In genomic region chr4:124276741-124277455, GRCm38 (mm10) we compare ENCODE assay signal across 8 mouse cellular contexts.
A peak's percentile ranks its signal among the peaks of the same experiment; 100 is the strongest.
DNase-seq lines count a peak whose midpoint lies in the region; ATAC-seq and TF ChIP-seq lines count a peak whose summit lies in the region.
"Had no signal": no experiment of that assay in that cellular context is flagged by ENCODE, and none has a peak within 500 bp of the region (broad histone marks: within the 10 kb centered on the region; RNA-seq: fewer than 3 reads in every experiment).

No protein-coding gene starts in this region.

- no peaks in the 10 kb centered on the region for H3K9me3 ChIP-seq in lung, embryonic 14.5 days (ENCODE audit: low read depth, low read length)
- H3K9me3 ChIP-seq in forebrain, embryonic 10.5 days, result no peaks in the 10 kb centered on the region
- no peaks in the 10 kb centered on the region for H3K9me3 ChIP-seq in intestine, embryonic 14.5 days (ENCODE audit: control insufficient read depth, low read length)
- H3K9me3 ChIP-seq: megakaryocyte, embryonic 14.5 days had no signal

- ATAC-seq in lung, embryonic 14.5 days (ENCODE audit: insufficient read depth), result peak; percentile 81
- 0 out of 2 replicates have a peak, but pooled peaks have one; percentile 36 for ATAC-seq in intestine, embryonic 14.5 days (replicated peaks; ENCODE audit: low FRiP score, low TSS enrichment, low read depth)
- ATAC-seq in erythroblast, adult 5-6 weeks (replicated peaks; ENCODE audit: low FRiP score, poor library complexity, severe bottlenecking), result no peak

- peak overlapping the region; percentile 90 for H3K4me2 ChIP-seq in lung, embryonic 14.5 days
- H3K4me2 ChIP-seq in intestine, embryonic 14.5 days (ENCODE audit: low read length), result peak overlapping the region; percentile 93

- 3% methylated on average over 21 of the region's 21 CpGs for WGBS in lung, embryonic 14.5 days
- 3% methylated on average over 21 of the region's 21 CpGs for WGBS in forebrain, embryonic 10.5 days
- WGBS in intestine, embryonic 14.5 days, result 9% methylated on average over 21 of the region's 21 CpGs

- no peaks in the 10 kb centered on the region for H3K36me3 ChIP-seq in lung, embryonic 14.5 days (ENCODE audit: insufficient read depth)
- no peaks in the 10 kb centered on the region for H3K36me3 ChIP-seq in forebrain, embryonic 10.5 days (replicated peaks)
- H3K36me3 ChIP-seq in intestine, embryonic 14.5 days (ENCODE audit: control insufficient read depth, insufficient read depth, low read length), result no peaks in the 10 kb centered on the region

- peak; percentile 85 for DNase-seq in lung, embryonic 14.5 days
- no peak for DNase-seq in lung, postnatal 36 days
- peak; percentile 76 for DNase-seq in forebrain, embryonic 10.5 days (ENCODE audit: extremely low spot score, low spot score)
- peak; percentile 70 for DNase-seq in intestine, embryonic 14.5 days (ENCODE audit: low spot score)
- DNase-seq in lung, postnatal 10 days, result peak; percentile 16
- DNase-seq in B cell, adult 2 months, result no peak

- H3K27ac ChIP-seq in lung, embryonic 14.5 days (ENCODE audit: low read depth), result no peak overlapping the region
- peak overlapping the region; percentile 91 for H3K27ac ChIP-seq in forebrain, embryonic 10.5 days
- H3K27ac ChIP-seq in intestine, embryonic 14.5 days (ENCODE audit: low read depth), result no peak overlapping the region

- peak overlapping the region; percentile 60 for H3K9ac ChIP-seq in lung, embryonic 14.5 days
- peak overlapping the region; percentile 47 for H3K9ac ChIP-seq in intestine, embryonic 14.5 days (ENCODE audit: low read length)

- peak overlapping the region; percentile 43 for H3K4me3 ChIP-seq in lung, embryonic 14.5 days (ENCODE audit: low read depth, low read length)
- peak overlapping the region; percentile 58 for H3K4me3 ChIP-seq in forebrain, embryonic 10.5 days
- peak overlapping the region; percentile 32 for H3K4me3 ChIP-seq in intestine, embryonic 14.5 days (ENCODE audit: low read depth, low read length)
- H3K4me3 ChIP-seq: megakaryocyte, embryonic 14.5 days had no signal

- peaks cover 6% of the 10 kb centered on the region; the same call in 1 of the 2 replicates for H3K4me1 ChIP-seq in lung, embryonic 14.5 days (ENCODE audit: insufficient read depth)
- H3K4me1 ChIP-seq in forebrain, embryonic 10.5 days, result peaks cover 34% of the 10 kb centered on the region
- peaks cover 17% of the 10 kb centered on the region for H3K4me1 ChIP-seq in intestine, embryonic 14.5 days (replicated peaks; ENCODE audit: control insufficient read depth, insufficient read depth, low read length)
- H3K4me1 ChIP-seq: megakaryocyte, embryonic 14.5 days had no signal

- peaks cover 10% of the 10 kb centered on the region; the same call in 1 of the 2 replicates for H3K27me3 ChIP-seq in lung, embryonic 14.5 days (ENCODE audit: insufficient read depth, low read length)
- peaks cover 94% of the 10 kb centered on the region for H3K27me3 ChIP-seq in forebrain, embryonic 10.5 days (ENCODE audit: poor library complexity, severe bottlenecking)
- H3K27me3 ChIP-seq in intestine, embryonic 14.5 days (replicated peaks; ENCODE audit: control insufficient read depth, insufficient read depth, low read length), result no peaks in the 10 kb centered on the region; the same call in 1 of the 2 replicates

- no peak for TF ChIP-seq CTCF in lung, embryonic 14.5 days (IDR thresholded peaks at IDR 0.05; ENCODE audit: low read depth)

Comparison
In these comparisons a context has a peak if more than half of its experiments do, and no peak if none do; other contexts are left out.
1. DNase-seq: peak in lung, embryonic 14.5 days (single experiment), forebrain, embryonic 10.5 days (single experiment), intestine, embryonic 14.5 days (single experiment) and lung, postnatal 10 days (single experiment); none in lung, postnatal 36 days (single experiment) and B cell, adult 2 months (0 of 2).
2. Peak in every context shown above with its lines, with median percentiles within 50 percentile points of each other: H3K4me3 ChIP-seq.